Mouse (Mus musculus) liver, embryonic 14.5 days (tissue): ENCODE measurements around the gene Fkbp1b. TPM values are rescaled to one million over a fixed set of nuclear protein-coding genes. Genes with fewer than 3 reads are reported as not detected.
A peak's percentile ranks its signal among the peaks of the same experiment; 100 is the strongest.
"Not testable (repeated sequence)": the region's sequence is repeated elsewhere in the genome, so short reads cannot be mapped to it uniquely, and the experiment has no call there.

Experiments used
- ATAC-seq: fragments of 200-750 bp; cut with Nextera tagmentation; 2 replicates; pipeline ENCODE4 v1.8.0; 2017; ENCODE audit warnings: moderate number of reproducible peaks, mild to moderate bottlenecking, moderate library complexity; ENCODE audit not compliant: insufficient read depth
- DNase-seq, 3 experiments: peaks; one replicate each; pipeline ENCODE4 v3.0.0-alpha.2; 2012 to 2013; ENCODE audit warnings: low read depth in 3 of 3, low spot score in 3 of 3
- H3K27ac ChIP-seq: fragments of 300-500 bp; sonication (generic); 2 replicates; pipeline ENCODE4 v1.5.1; 2014; ENCODE audit warnings: moderate library complexity, mild to moderate bottlenecking, control low read depth, inconsistent platforms
- H3K27me3 ChIP-seq: fragments of 300-500 bp; sonication (generic); 2 replicates; pipeline ENCODE4 v1.6.1; 2014; ENCODE audit warnings: mild to moderate bottlenecking, low read length, moderate library complexity; ENCODE audit not compliant: control insufficient read depth, insufficient read depth
- H3K36me3 ChIP-seq: fragments of 300-500 bp; sonication (generic); replicated peaks from 2 replicates; pipeline ENCODE4 v1.6.1; 2014; ENCODE audit warnings: low read depth; ENCODE audit not compliant: control insufficient read depth, insufficient read depth
- H3K4me1 ChIP-seq, 2 experiments: fragments of 200-500 bp in 1 of 2; fragments of 300-500 bp in 1 of 2; sonication (generic) in 1 of 2; replicated peaks; 2 replicates each; pipeline ENCODE4 v1.6.1; 2012 to 2014; ENCODE audit warnings: antibody characterized with exemption in 1 of 2, inconsistent platforms in 1 of 2, low read length in 1 of 2; ENCODE audit not compliant: control insufficient read depth in 2 of 2, insufficient read depth in 2 of 2
- H3K4me2 ChIP-seq: fragments of 300-500 bp; sonication (generic); 2 replicates; pipeline ENCODE4 v1.6.1; 2014; ENCODE audit warnings: low read depth, mild to moderate bottlenecking, control low read depth, moderate library complexity
- H3K4me3 ChIP-seq, 2 experiments: fragments of 200-500 bp in 1 of 2; fragments of 300-500 bp in 1 of 2; sonication (generic) in 1 of 2; 2 replicates each; pipeline ENCODE4 v1.5.1; 2012 to 2014; ENCODE audit warnings: low read depth in 2 of 2, low read length in 2 of 2, mild to moderate bottlenecking in 2 of 2, control low read depth in 1 of 2, inconsistent platforms in 1 of 2, moderate library complexity in 1 of 2; ENCODE audit not compliant: insufficient read depth in 1 of 2
- H3K9ac ChIP-seq: fragments of 300-500 bp; sonication (generic); replicated peaks from 2 replicates; pipeline ENCODE4 v1.6.1; 2014; ENCODE audit warnings: mild to moderate bottlenecking, control low read depth, moderate library complexity
- H3K9me3 ChIP-seq: fragments of 300-500 bp; sonication (generic); 2 replicates; pipeline ENCODE4 v1.6.1; 2016; ENCODE audit warnings: low read length, mixed read lengths; ENCODE audit not compliant: control insufficient read depth
- CTCF ChIP-seq: IDR thresholded peaks from 2 replicates; pipeline ENCODE4 v1.5.1; 2016; ENCODE audit warnings: antibody characterized with exemption, low read depth, control low read depth
- EP300 ChIP-seq: IDR thresholded peaks from 2 replicates; pipeline ENCODE4 v1.6.1; 2016; ENCODE audit warnings: antibody characterized with exemption, low read depth
- WGBS: fragments of 180-500 bp; shearing (Covaris S2); extraction: QIAGEN DNeasy Blood & Tissue Kit; methylation state at CpG from one replicate; pipeline ENCODE4 v1.1.7; 2014; ENCODE audit not compliant: insufficient replicate concordance; 5-methylcytosine and 5-hydroxymethylcytosine counted together
- polyA plus RNA-seq, 2 experiments: library from polyadenylated mRNA; depleted of rRNA in 1 of 2; stranded (reverse) in 1 of 2; unstranded in 1 of 2; fragments of >200 nt; fragmentation: Nextera tagmentation in 1 of 2; extraction: Ambion mirVana in 1 of 2; gene quantifications; 2 replicates each; pipeline versions ENCODE4 v1.2.1 to v1.2.3; 2012 to 2014

Fkbp1b gene
- polyA plus RNA-seq, 2 experiments = 2.5 to 2.6 TPM

DNA sequence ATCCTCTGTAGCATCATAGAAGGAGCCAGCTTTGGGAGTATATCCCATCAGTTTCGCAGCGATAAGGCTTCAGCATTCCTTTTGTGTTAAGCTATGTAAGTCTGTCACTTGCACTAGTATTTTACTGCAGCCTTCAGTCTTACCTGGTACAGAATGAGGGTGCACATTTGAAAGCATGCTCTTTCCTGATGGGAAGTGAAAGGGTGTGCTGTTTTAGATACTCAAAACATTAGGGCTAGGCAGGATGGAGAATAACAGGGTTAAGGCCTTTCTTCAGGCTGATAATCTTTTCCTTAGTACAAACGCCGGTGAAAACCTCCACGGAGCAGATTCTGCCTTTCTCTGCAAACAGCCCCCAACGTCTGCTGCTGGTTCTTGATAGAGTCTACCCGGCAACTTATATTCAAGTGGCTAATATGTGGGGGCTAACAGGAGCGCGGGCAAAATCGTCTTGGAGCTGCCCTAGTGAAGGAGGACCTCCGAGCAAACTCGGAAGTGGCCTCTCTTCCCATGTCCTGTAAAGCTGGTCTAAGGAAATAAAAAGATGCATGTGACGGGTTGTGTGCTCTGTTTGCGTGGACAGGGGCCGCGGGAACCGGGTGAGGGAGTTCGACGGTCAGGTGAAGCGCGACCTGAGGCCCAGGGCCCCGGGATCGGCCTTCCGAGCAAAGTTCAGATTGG lies 24.6 kb downstream of the Fkbp1b start:
- ATAC-seq (peak; percentile 50), DNase-seq (no peak)
- H3K9me3 ChIP-seq = no peaks in the 10 kb centered on the region
- peak overlapping the region; percentile 62 for H3K27ac ChIP-seq
- TF ChIP-seq CTCF (no peak), EP300 (no peak)
- H3K4me2 ChIP-seq = peak overlapping the region; percentile 71
- WGBS = 7% methylated on average over 24 of the region's 24 CpGs
- peaks cover 12 to 15% of the 10 kb centered on the region in 2 experiments for H3K4me1 ChIP-seq
- H3K9ac ChIP-seq = peak overlapping the region; percentile 75
- H3K36me3 ChIP-seq = peaks cover 12% of the 10 kb centered on the region
- H3K4me3 ChIP-seq = peak overlapping the region; percentile 66 to 76
- no peaks in the 10 kb centered on the region for H3K27me3 ChIP-seq

DNA sequence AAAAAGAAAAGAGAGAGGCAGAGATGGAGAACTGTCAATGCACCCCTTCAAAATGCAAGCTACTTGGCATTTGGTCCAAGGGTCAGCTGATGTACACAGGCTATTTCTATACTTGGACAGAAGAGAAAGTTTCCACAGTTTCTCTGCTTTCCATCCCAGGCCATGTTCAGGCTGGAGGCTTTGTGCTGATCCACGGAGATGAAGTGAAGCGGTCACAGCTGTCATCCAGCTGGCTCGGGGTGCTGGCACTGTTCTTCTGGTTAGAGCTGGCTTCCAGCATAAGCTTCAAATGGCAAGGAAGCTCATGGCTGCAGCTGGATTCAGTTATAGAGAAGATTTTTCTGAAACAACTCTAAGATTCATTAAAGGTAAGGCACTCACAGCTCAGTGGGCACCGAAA lies 27.8 kb downstream of the Fkbp1b start:
- Histone ChIP-seq H3K36me3 (no peaks in the 10 kb centered on the region), H3K27me3 (no peaks in the 10 kb centered on the region), H3K4me3 (no peak overlapping the region), H3K4me1 (peaks cover 8% of the 10 kb centered on the region in 2 experiments), H3K9ac (no peak overlapping the region), H3K9me3 (no peaks in the 10 kb centered on the region), H3K27ac (no peak overlapping the region), H3K4me2 (no peak overlapping the region)
- DNase-seq = no peak
- TF ChIP-seq EP300 = no peak
- TF ChIP-seq CTCF = no peak
- WGBS = 68% methylated on average over 4 of the region's 4 CpGs
- ATAC-seq = no peak

DNA sequence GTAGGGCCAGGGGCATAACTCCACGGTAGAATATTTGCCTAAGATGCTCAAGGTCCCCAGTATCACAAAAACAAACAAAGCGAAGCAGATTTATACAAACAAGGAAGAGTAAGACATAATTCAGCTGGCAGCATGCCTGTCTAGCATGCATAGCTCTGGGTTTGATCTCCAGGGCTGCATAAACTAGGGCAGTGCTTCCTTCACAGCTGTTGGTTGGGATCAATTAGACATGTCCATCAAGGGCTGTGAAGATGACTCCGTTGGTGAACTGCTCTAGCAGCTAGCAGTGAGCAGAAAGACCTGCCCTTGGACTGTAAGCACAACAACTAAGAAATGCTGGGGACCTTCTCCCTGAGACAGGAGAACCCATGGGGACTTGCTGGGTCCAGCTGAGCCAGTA lies 29.7 kb downstream of the Fkbp1b start:
- peaks cover 2 to 3% of the 10 kb centered on the region in 2 experiments for H3K4me1 ChIP-seq
- no peaks in the 10 kb centered on the region for H3K36me3 ChIP-seq
- no peak overlapping the region for H3K9ac ChIP-seq
- TF ChIP-seq EP300 (no peak), CTCF (no peak)
- ATAC-seq = no peak
- H3K4me2 ChIP-seq = no peak overlapping the region
- H3K27ac ChIP-seq = no peak overlapping the region
- no peak for DNase-seq
- H3K27me3 ChIP-seq = no peaks in the 10 kb centered on the region
- WGBS = 54% methylated on average over 3 of the region's 3 CpGs
- no peak overlapping the region for H3K4me3 ChIP-seq
- no peaks in the 10 kb centered on the region for H3K9me3 ChIP-seq

DNA sequence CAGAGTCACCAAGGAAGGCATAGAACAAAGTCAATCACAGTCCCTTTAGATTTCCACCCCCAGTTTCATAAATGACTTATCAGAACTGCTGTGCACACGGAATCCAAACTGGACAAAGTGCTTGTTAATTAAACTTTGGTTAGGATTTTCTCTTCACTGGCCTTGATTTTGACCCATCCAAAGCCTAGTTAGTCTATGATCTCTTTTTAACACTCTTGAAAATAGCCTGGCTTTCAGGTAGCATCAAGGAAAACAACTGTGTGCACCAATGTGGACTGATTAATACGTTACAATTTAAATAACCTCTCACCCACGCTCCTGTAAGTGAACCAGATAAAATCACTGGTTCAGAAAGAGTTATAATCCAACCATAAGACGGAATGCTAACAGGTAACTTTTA lies 30.4 kb downstream of the Fkbp1b start:
- DNase-seq (no peak), ATAC-seq (no peak)
- Histone ChIP-seq H3K9ac (no peak overlapping the region), H3K4me1 (no peaks in the 10 kb centered on the region), H3K4me2 (no peak overlapping the region), H3K27ac (no peak overlapping the region), H3K4me3 (no peak overlapping the region), H3K36me3 (no peaks in the 10 kb centered on the region), H3K9me3 (no peaks in the 10 kb centered on the region), H3K27me3 (no peaks in the 10 kb centered on the region)
- TF ChIP-seq CTCF (no peak), EP300 (no peak)
- WGBS = 51% methylated on average over 4 of the region's 4 CpGs

DNA sequence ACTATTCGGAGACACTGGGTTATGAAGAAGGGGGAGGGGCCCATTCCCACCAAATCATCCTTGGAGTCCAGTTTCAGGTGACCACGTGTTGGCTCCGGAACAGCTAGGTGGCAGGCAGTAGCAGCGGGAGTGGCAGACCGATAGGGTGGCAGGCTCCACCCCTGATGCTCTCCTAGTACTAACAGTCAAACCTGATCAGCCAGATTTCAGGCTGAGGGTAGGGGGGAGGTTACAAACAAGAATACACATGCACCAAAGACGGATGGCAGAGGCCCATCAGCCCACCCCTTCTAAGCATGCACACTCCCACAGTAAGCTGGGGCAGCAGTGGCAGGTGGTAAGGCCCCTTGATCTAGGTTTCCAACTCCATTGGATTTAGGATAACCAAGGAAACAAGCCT lies 43.9 kb downstream of the Fkbp1b start:
- not testable (repeated sequence) for H3K36me3 ChIP-seq

More for the DNA sequence above, 43.9 kb downstream of the Fkbp1b start:
- H3K4me1 ChIP-seq, H3K9ac ChIP-seq, DNase-seq, H3K4me2 ChIP-seq, H3K4me3 ChIP-seq, H3K27me3 ChIP-seq, H3K27ac ChIP-seq, H3K9me3 ChIP-seq, ATAC-seq: not testable (repeated sequence)
- 63% methylated on average over 6 of the region's 6 CpGs for WGBS
